Mouse (Mus musculus) ZHBTc4 (cell line): ENCODE measurements around the gene Hoxd12.
A peak's percentile ranks its signal among the peaks of the same experiment; 100 is the strongest.

Source experiments
- DNase-seq: peaks from one replicate; pipeline ENCODE4 v3.0.0-alpha.2; 2011; ENCODE audit warnings: low read depth, low spot score

The Hoxd12 gene

DNA sequence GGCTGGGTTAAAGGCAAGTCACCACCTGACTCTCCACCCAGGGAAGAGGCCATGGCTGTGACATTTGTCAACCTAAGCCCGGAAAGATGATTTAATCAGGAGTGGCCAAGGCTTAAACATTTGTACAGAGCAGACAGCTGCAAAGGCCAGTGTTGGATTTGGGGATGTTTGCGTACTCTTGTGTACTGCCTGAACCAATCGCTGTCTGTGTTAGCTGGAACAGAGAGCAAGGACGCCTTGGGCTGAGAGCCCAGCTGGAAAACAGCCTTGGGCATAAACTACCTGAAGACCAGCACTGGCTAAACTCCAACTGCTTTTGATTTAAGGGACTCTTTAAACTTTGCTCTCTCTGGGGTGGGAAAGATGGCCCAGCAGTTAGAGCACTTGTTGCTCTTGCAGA is 33.9 kb downstream of the Hoxd12 start:
- DNase-seq, result no peak

DNA sequence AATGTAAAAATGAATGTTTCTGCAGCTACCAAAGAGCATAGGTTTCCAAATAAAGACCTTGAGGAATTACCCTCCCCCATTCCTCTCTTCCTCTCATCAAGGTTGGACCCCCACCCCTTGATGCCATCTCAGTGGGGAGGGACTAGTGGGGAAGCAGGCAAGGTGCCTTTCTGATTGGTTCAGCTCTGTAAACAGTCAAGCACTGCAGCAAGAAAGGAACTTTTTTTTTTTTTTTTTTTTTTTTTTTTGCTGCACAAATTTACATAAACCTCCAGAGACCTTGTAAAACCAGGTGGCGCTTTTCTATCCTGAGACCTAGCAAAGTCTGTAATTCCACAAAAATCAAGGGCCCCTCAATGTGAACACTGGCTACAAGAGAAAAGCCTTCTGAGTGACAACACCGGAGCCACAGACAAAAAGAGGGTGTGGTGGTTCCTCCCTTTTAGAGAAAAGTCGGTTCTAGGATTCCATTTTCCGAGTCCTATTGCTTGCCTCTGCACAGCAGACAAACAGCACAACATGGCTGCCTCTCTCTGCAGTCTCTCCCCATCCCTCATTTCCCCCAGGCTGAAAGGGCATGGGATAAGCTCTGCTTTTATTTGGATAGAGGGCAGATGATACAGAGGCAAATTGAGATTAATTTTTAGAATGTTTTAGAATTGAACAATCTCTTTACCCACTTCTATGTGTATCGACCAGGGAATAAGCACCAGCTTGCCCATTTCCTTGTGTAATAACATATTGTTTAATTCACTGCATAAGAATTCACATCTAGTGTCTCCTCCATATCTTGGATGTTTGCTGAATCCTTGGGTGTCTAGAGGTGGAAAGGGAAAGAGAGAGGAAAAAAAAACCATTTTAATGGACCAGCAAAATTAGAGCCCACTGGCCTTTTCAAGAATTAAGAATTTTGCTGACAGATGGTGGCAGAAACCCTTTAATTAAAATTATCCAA is 34.9 kb downstream of the Hoxd12 start:
- DNase-seq, result no peak

DNA sequence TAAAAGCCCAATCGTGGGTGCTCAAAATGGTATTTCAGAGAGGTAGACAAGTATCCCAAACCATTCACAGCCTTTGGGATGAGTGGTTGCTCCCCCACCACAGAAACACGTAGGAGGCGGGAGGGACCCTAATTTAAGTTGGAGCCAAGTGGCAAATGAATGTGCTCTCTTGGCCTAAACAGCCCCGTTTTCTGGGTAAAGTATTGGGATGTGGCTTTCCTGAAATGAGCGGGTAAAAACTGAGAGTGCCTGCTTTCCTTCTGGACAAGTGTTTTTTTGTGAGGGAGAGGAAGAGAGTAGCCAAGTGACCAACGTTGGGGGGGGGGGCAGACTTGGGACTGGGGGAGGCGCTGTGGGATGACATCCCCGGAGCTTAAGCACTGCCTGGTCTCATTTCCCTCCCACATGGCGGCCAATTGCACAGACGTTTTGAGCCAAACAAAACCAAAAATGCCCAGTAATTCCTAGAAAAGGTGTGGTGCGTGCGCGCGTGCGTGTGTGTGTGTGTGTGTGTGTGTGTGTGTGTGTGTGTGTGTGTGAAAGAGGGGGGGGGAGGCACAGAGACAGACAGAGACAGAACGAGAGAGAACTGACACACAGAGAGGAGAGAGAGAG is 36.2 kb downstream of the Hoxd12 start:
- DNase-seq, result no peak

DNA sequence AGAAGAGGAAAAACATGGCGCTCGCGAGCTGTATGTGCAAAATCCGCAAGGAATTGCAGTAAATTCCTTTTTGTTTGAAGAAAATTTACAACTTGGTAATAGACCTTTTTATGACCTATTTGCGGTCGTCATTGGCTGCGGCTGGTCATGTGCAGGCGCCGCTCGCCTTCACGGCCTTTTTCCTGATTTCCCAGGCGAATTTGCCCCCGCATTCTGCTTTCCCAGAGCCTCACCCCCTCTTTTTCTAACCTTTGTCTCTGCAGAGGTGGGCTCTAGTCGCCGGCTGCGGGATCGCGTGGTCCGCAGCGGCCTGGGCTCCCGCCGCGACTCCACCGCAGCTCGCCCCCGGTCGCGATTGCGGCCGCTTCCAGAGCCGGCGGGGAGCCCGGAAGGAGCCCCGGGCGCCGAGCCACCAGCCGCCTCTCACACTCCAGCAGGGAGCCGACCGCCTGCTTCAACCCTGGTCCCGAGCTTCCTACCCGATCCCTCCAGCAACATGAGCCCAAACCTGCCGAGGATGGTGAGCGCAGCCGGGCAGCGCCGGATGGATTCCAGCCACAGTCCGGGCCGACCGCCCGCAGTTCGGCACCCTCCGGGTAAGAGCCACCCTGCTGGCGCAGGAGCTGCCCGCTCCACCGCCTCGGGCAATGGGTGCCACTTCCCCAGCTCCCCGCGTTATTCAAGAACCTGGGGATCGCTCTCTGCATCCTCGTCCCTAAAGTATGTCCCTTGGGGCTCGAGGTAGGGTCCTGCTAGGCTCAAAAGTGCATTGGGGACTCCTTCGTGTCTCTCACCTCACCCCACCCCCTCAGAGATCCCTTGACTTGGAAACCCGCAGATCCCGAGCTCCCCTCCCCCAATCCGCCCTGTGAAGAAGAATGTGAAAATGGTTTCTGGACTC is 37.2 kb downstream of the Hoxd12 start, which contains the start of the genes Hoxd3 and Hoxd4:
Gene Hoxd3 (plus strand): TSS at position 207 of the 901 bp plus-strand sequence.
Gene Hoxd4 (plus strand): TSS at position 209 of the 901 bp plus-strand sequence.
- peak; percentile 78 for DNase-seq

- DNase-seq, result no peak
These were observed 38.7 kb downstream of the Hoxd12 start for GRCm38 (mm10) chr2:74713239-74714150.

- DNase-seq, result no peak
These were observed 39.5 kb downstream of the Hoxd12 start for GRCm38 (mm10) chr2:74714156-74714789.

- no peak for DNase-seq
These were observed 40.1 kb downstream of the Hoxd12 start for GRCm38 (mm10) chr2:74714881-74715280.

DNA sequence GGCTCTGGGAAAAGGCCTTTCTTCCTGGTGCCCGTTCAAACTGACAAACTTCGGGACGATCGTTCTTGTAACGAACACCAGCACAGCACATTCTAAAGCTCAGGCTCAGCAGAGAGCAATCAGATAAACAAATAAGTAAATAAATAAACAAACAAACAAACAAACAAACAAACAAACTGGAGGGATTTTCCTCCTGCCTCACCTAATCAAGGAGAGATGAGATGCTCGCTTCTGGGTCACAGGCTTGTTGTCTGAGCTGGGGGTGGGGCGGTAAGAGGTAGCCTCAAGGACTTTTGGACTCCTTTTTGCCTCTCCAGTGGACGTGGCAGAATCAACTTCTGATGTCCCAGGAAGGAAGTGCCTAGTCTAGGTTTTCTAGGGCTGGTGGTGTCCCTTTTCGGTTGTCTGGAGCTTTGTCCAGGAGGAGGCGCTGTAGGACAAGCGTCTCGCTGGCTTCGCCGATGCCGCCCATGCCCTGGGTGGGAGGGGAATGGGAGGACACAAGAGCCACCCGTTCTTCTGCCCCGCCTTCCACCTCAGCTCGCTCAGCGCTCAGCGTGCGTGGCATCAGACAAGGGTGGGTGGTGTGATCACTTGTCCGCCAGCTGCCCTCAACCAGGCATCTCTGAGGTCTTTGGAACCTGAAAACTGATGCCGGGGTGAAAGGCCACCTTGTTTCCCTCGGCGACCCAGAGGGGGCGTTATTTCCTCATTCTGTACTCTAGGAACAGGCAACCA is 40.9 kb downstream of the Hoxd12 start:
- DNase-seq, result peak; percentile 94

GRCm38 (mm10) chr2:74720384-74720783 is 45.6 kb downstream of the Hoxd12 start:
- no peak for DNase-seq

DNA sequence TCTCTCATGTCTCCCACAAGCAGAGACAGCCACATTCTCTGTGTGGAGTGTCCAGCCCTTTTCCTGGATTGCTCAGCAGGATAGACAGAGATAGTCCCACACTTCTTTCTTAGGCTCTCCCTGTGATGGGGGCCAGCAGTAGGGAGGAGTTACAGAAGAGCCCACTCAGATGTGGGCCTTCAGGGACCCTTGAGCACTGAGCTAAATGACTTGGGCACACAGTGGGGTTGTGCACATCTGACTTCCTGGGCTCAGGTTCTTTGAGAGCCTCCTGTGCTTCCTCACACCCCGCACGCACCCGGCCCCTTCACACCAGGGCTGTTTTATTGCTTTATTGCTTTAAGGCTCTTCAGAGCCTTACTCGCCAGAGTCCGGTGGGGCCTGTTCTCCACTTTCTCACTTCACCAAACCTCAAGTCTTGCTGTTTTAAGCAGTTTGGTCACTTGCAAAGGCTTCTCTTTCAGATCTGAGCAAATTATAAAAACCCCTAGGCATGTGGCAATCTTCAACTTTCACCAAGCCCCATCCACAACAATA is 46.2 kb downstream of the Hoxd12 start:
- no peak for DNase-seq

- DNase-seq, result no peak
These were observed 47.1 kb downstream of the Hoxd12 start for GRCm38 (mm10) chr2:74721882-74722281.

DNA sequence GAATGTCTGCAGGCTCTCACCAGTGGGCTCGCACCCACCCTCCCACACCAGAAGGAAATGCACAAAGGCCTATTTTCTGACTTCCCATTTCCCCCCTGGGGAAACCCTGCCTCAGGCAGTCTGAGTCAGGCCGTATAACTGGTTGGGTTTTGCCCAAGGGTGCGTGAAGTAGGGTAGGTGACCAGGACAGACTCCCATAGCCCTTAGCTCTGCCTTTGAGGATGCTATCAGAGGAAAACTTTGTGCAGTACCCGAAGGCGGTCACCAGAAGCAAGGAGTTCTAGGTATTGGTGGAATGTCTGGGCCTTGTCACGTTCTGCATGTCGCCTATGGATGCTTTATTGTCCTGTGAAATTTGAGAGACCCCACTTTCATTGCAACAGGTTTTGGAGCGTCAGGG is 48.1 kb downstream of the Hoxd12 start:
- DNase-seq, result no peak

GRCm38 (mm10) chr2:74724244-74725015 is 49.6 kb downstream of the Hoxd12 start:
- DNase-seq, result no peak

DNA sequence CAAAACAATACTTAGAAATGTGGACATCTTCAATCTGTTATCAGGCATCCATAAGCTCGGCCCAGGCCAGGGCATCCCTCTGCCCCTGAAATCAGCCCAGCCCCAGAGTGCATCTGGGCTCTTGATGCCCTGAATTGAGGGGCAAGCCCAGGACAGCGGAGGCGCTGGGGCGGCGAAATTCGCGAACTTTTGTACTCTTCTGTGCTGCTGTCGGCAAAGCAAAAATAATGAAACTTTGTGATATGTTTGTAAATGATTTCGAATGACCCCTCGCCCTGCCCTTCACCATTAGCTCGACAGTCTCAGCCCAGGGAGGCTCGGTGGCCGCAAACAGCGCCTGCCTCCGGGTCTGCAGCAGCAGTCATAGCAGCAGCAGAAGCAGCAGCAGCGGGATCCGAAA is 50.4 kb downstream of the Hoxd12 start:
- DNase-seq, result no peak

DNA sequence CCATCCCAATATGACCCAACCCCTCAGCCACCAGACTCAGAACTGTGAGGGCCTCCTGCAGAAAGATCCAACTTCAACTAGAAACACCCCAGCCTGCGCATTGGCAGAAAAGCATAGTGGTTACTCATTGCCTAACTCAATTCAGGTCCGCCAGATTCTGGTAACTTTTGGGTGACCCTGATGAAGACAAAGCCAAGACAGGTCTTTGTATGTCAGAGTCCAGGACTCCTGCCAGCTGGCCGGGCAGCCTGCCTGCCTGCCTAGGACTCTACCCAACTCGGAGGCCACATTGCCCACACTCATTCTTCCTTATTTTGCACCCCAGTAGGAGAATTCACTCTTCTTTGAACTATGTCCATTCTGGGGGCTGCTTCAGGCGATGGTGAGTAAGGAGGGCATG is 51.7 kb downstream of the Hoxd12 start, which contains the start of gene Gm28230:
Gene Gm28230 (plus strand): TSS at position 178 of the 400 bp plus-strand sequence.
- DNase-seq, result no peak

GRCm38 (mm10) chr2:74726973-74727639 is 52.3 kb downstream of the Hoxd12 start:
- no peak for DNase-seq
